ENCODE assay signal across 22 mouse cellular contexts in the genomic region with DNA sequence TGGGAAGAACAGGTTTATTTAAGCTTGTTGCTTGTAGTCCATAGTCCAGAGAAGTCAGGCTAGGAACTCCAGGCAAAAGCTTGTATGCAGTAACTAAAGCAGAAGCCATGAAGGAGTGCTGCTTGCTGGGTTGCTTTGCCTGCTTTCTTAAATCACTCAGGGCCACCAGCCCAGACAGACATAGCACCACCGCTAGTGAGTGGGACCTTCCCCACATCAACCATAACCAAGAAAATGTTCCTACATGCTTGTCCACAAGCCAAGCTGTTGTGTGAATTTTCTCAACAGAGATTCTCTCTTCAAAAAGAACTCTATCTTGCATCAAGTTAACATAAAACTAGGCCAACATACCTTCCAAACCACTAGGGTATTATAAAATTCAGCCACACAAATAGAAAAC.
DNase-seq lines count a peak whose midpoint lies in the region; ATAC-seq lines count a peak whose summit lies in the region.
"Had no signal": no experiment of that assay in that cellular context is flagged by ENCODE, and none has a peak within 500 bp of the region (broad histone marks: within the 10 kb centered on the region; RNA-seq: fewer than 3 reads in every experiment).

No protein-coding gene starts in this region.

- intact Hi-C loops in left cerebral cortex, postnatal 14 days (cut with DNase I): no loop called here

- ATAC-seq in frontal cortex, adult (ENCODE audit: low TSS enrichment): peak; percentile 73
- ATAC-seq: activated CD4-positive, CD25-positive, alpha-beta regulatory T cell, adult 4 months; CD4-positive, CD25-positive, alpha-beta regulatory T cell, adult 4 months; forebrain, embryonic 14.5 days; forebrain, embryonic 16.5 days; Patski had no signal

- no peak for DNase-seq in frontal cortex, postnatal 10 days (ENCODE audit: low spot score in 2 of 2)
- peak; percentile 5 to 11 for DNase-seq in left cerebral cortex, adult 9 months (ENCODE audit: low spot score in 2 of 2)
- no peak for DNase-seq in left cerebral cortex, postnatal 14 days (ENCODE audit: low spot score in 2 of 2)
- peak; percentile 57 for DNase-seq in brain, adult 2 months (ENCODE audit: low read depth, low spot score)
- DNase-seq in urinary bladder, postnatal 4 days (ENCODE audit: low spot score in 2 of 2): no peak
- DNase-seq: adrenal gland, adult 8-10 months; adrenal gland, postnatal 14 days; adrenal gland, postnatal 36 days; B cell, adult 2 months; cerebellum, adult 11 months; cerebellum, adult 18-20 months; cerebellum, adult 8-10 months; cerebellum, adult 9-11 months; cerebellum, postnatal 14 days; cerebellum, postnatal 36 days; embryo, embryonic 11 days had no signal

Comparison
In these comparisons a context has a peak if more than half of its experiments do, and no peak if none do; other contexts are left out.
1. DNase-seq: peak in left cerebral cortex, adult 9 months (2 of 2) and brain, adult 2 months (single experiment); none in frontal cortex, postnatal 10 days (0 of 2), left cerebral cortex, postnatal 14 days (0 of 2) and urinary bladder, postnatal 4 days (0 of 2).